Mouse (Mus musculus) midbrain, embryonic 15.5 days (tissue): Measurements from ENCODE around the gene Abcg2. TPM values are rescaled to one million over a fixed set of nuclear protein-coding genes. Genes with fewer than 3 reads are reported as not detected.

Experiments used
- ATAC-seq: fragments of 200-750 bp; cut with Nextera tagmentation; replicated peaks from 2 replicates; pipeline ENCODE4 v1.8.0; 2017; ENCODE audit warnings: moderate TSS enrichment
- H3K27ac ChIP-seq: fragments of 300-500 bp; sonication (generic); 2 replicates; pipeline ENCODE4 v1.5.1; 2015; ENCODE audit warnings: mild to moderate bottlenecking, inconsistent platforms
- H3K27me3 ChIP-seq: fragments of 300-500 bp; sonication (generic); replicated peaks from 2 replicates; pipeline ENCODE4 v1.6.1; 2015; ENCODE audit warnings: inconsistent platforms
- H3K36me3 ChIP-seq: fragments of 300-500 bp; sonication (generic); replicated peaks from 2 replicates; pipeline ENCODE4 v1.6.1; 2015; ENCODE audit warnings: inconsistent platforms
- H3K4me1 ChIP-seq: fragments of 300-500 bp; sonication (generic); 2 replicates; pipeline ENCODE4 v1.6.1; 2015; ENCODE audit warnings: inconsistent platforms
- H3K4me2 ChIP-seq: fragments of 300-500 bp; sonication (generic); 2 replicates; pipeline ENCODE4 v1.6.1; 2015; ENCODE audit warnings: inconsistent platforms, mild to moderate bottlenecking, moderate library complexity
- H3K4me3 ChIP-seq: fragments of 300-500 bp; sonication (generic); 2 replicates; pipeline ENCODE4 v1.5.1; 2015; ENCODE audit warnings: mild to moderate bottlenecking, inconsistent platforms
- H3K9ac ChIP-seq: fragments of 300-500 bp; sonication (generic); 2 replicates; pipeline ENCODE4 v1.6.1; 2015; ENCODE audit warnings: mild to moderate bottlenecking, inconsistent platforms
- H3K9me3 ChIP-seq: fragments of 300-500 bp; sonication (generic); 2 replicates; pipeline ENCODE4 v1.6.1; 2016; ENCODE audit warnings: inconsistent platforms
- WGBS: fragments of 180-500 bp; shearing (Covaris S2); methylation state at CpG from one replicate; pipeline ENCODE4 v1.1.7; 2015; ENCODE audit warnings: mixed read lengths; 5-methylcytosine and 5-hydroxymethylcytosine counted together
- polyA plus RNA-seq: library from polyadenylated mRNA; unstranded; fragments of >200 nt; fragmentation: Nextera tagmentation; extraction: Ambion mirVana; gene quantifications from 2 replicates; pipeline ENCODE4 v1.2.1, GENCODE M21; 2015

Gene Abcg2
- polyA plus RNA-seq, 1 experiment from 2014 or later = 37.6 TPM

GRCm38 (mm10) chr6:58641056-58641799, 56.9 kb downstream of the Abcg2 start:
- WGBS = 55% methylated on average over 11 of the region's 11 CpGs

GRCm38 (mm10) chr6:58642191-58642590, 57.9 kb downstream of the Abcg2 start:
- Histone ChIP-seq H3K4me3 (no peak overlapping the region), H3K36me3 (no peaks in the 10 kb centered on the region), H3K9ac (no peak overlapping the region), H3K4me1 (peaks cover 10% of the 10 kb centered on the region), H3K27me3 (no peaks in the 10 kb centered on the region), H3K27ac (no peak overlapping the region), H3K4me2 (no peak overlapping the region), H3K9me3 (no peaks in the 10 kb centered on the region)
- no peak for ATAC-seq
- 81% methylated on average over 2 of the region's 2 CpGs for WGBS

More at GRCm38 (mm10) chr6:58641056-58641799, 56.9 kb downstream of the Abcg2 start:
- ATAC-seq = no peak
- Histone ChIP-seq H3K36me3 (no peaks in the 10 kb centered on the region), H3K4me2 (peak overlapping the region; percentile 93), H3K4me3 (peak overlapping the region; percentile 76), H3K27me3 (no peaks in the 10 kb centered on the region), H3K27ac (no peak overlapping the region), H3K9ac (no peak overlapping the region), H3K4me1 (peaks cover 10% of the 10 kb centered on the region), H3K9me3 (no peaks in the 10 kb centered on the region)

GRCm38 (mm10) chr6:58644586-58644985, 60.3 kb downstream of the Abcg2 start:
- Histone ChIP-seq H3K36me3 (no peaks in the 10 kb centered on the region), H3K9ac (no peak overlapping the region), H3K27ac (no peak overlapping the region), H3K4me2 (no peak overlapping the region), H3K9me3 (no peaks in the 10 kb centered on the region), H3K4me3 (no peak overlapping the region), H3K4me1 (peaks cover 10% of the 10 kb centered on the region), H3K27me3 (no peaks in the 10 kb centered on the region)
- WGBS = 86% methylated on average over 2 of the region's 2 CpGs
- ATAC-seq = no peak

GRCm38 (mm10) chr6:58648100-58648749, 63.9 kb downstream of the Abcg2 start:
- no peaks in the 10 kb centered on the region for H3K36me3 ChIP-seq
- H3K9me3 ChIP-seq = no peaks in the 10 kb centered on the region
- H3K27ac ChIP-seq = no peak overlapping the region
- H3K4me1 ChIP-seq = no peaks in the 10 kb centered on the region
- H3K4me2 ChIP-seq = no peak overlapping the region
- no peak overlapping the region for H3K9ac ChIP-seq
- no peaks in the 10 kb centered on the region for H3K27me3 ChIP-seq
- WGBS = 86% methylated on average over 3 of the region's 3 CpGs
- no peak for ATAC-seq
- H3K4me3 ChIP-seq = no peak overlapping the region

GRCm38 (mm10) chr6:58650136-58650535, 65.8 kb downstream of the Abcg2 start:
- no peak for ATAC-seq
- H3K4me3 ChIP-seq = no peak overlapping the region
- H3K4me2 ChIP-seq = no peak overlapping the region
- no peak overlapping the region for H3K9ac ChIP-seq
- no peak overlapping the region for H3K27ac ChIP-seq
- H3K36me3 ChIP-seq = no peaks in the 10 kb centered on the region
- no peaks in the 10 kb centered on the region for H3K4me1 ChIP-seq
- 94% methylated on average over 3 of the region's 3 CpGs for WGBS
- no peaks in the 10 kb centered on the region for H3K9me3 ChIP-seq
- H3K27me3 ChIP-seq = no peaks in the 10 kb centered on the region

- no peak overlapping the region for H3K9ac ChIP-seq
- 80% methylated on average over 1 of the region's 1 CpGs for WGBS
- no peak overlapping the region for H3K4me3 ChIP-seq
- ATAC-seq = no peak
- no peaks in the 10 kb centered on the region for H3K27me3 ChIP-seq
- no peak overlapping the region for H3K27ac ChIP-seq
- no peak overlapping the region for H3K4me2 ChIP-seq
- H3K36me3 ChIP-seq = no peaks in the 10 kb centered on the region
- H3K9me3 ChIP-seq = no peaks in the 10 kb centered on the region
- no peaks in the 10 kb centered on the region for H3K4me1 ChIP-seq
These were observed 66.7 kb downstream of the Abcg2 start for GRCm38 (mm10) chr6:58651038-58651437.

- no peak overlapping the region for H3K9ac ChIP-seq
- H3K27me3 ChIP-seq = no peaks in the 10 kb centered on the region
- no peaks in the 10 kb centered on the region for H3K9me3 ChIP-seq
- 84% methylated on average over 3 of the region's 3 CpGs for WGBS
- no peak overlapping the region for H3K4me3 ChIP-seq
- no peak overlapping the region for H3K27ac ChIP-seq
- ATAC-seq = no peak
- H3K36me3 ChIP-seq = no peaks in the 10 kb centered on the region
- no peaks in the 10 kb centered on the region for H3K4me1 ChIP-seq
- no peak overlapping the region for H3K4me2 ChIP-seq
These were observed 76.7 kb downstream of the Abcg2 start for GRCm38 (mm10) chr6:58660951-58661575.

- Histone ChIP-seq H3K4me2 (no peak overlapping the region), H3K9me3 (no peaks in the 10 kb centered on the region), H3K4me3 (no peak overlapping the region), H3K9ac (no peak overlapping the region), H3K27ac (no peak overlapping the region), H3K4me1 (no peaks in the 10 kb centered on the region), H3K36me3 (no peaks in the 10 kb centered on the region), H3K27me3 (no peaks in the 10 kb centered on the region)
- 96% methylated on average over 1 of the region's 1 CpGs for WGBS
- no peak for ATAC-seq
These were observed 93.5 kb downstream of the Abcg2 start for GRCm38 (mm10) chr6:58677802-58678201.

- H3K36me3 ChIP-seq = no peaks in the 10 kb centered on the region
- ATAC-seq = no peak
- H3K4me1 ChIP-seq = no peaks in the 10 kb centered on the region
- 95% methylated on average over 3 of the region's 3 CpGs for WGBS
- no peaks in the 10 kb centered on the region for H3K9me3 ChIP-seq
- H3K27me3 ChIP-seq = no peaks in the 10 kb centered on the region
- H3K4me3 ChIP-seq = no peak overlapping the region
- H3K27ac ChIP-seq = no peak overlapping the region
- H3K4me2 ChIP-seq = no peak overlapping the region
- H3K9ac ChIP-seq = no peak overlapping the region
These were observed 94.2 kb downstream of the Abcg2 start for GRCm38 (mm10) chr6:58678530-58678929.

- 76% methylated on average over 2 of the region's 2 CpGs for WGBS
- Histone ChIP-seq H3K36me3 (no peaks in the 10 kb centered on the region), H3K9ac (no peak overlapping the region), H3K9me3 (no peaks in the 10 kb centered on the region), H3K27me3 (no peaks in the 10 kb centered on the region), H3K4me2 (no peak overlapping the region), H3K27ac (no peak overlapping the region), H3K4me3 (no peak overlapping the region), H3K4me1 (no peaks in the 10 kb centered on the region)
- no peak for ATAC-seq
These were observed 107.3 kb downstream of the Abcg2 start for GRCm38 (mm10) chr6:58691584-58691983.

GRCm38 (mm10) chr6:58694257-58694656, 109.9 kb downstream of the Abcg2 start:
- H3K4me1 ChIP-seq = no peaks in the 10 kb centered on the region
- no peak overlapping the region for H3K27ac ChIP-seq
- no peaks in the 10 kb centered on the region for H3K36me3 ChIP-seq
- 85% methylated on average over 2 of the region's 2 CpGs for WGBS
- no peaks in the 10 kb centered on the region for H3K27me3 ChIP-seq
- H3K9me3 ChIP-seq = no peaks in the 10 kb centered on the region
- H3K4me3 ChIP-seq = no peak overlapping the region
- no peak for ATAC-seq
- H3K9ac ChIP-seq = no peak overlapping the region
- no peak overlapping the region for H3K4me2 ChIP-seq

GRCm38 (mm10) chr6:58694765-58695164, 110.4 kb downstream of the Abcg2 start:
- Histone ChIP-seq H3K4me3 (no peak overlapping the region), H3K9me3 (no peaks in the 10 kb centered on the region), H3K27ac (no peak overlapping the region), H3K4me1 (no peaks in the 10 kb centered on the region), H3K9ac (no peak overlapping the region), H3K36me3 (no peaks in the 10 kb centered on the region), H3K4me2 (no peak overlapping the region), H3K27me3 (no peaks in the 10 kb centered on the region)
- 84% methylated on average over 1 of the region's 1 CpGs for WGBS
- ATAC-seq = no peak
